Mouse (Mus musculus): ENCODE measurements around the gene Morf4l2.
A peak's percentile ranks its signal among the peaks of the same experiment; 100 is the strongest.
"Not testable (repeated sequence)": the region's sequence is repeated elsewhere in the genome, so short reads cannot be mapped to it uniquely, and the experiment has no call there.

The Morf4l2 gene

GRCm38 (mm10) chrX:136743459-136743858, at the start of gene Morf4l2:
TSS of gene Morf4l2 (minus strand) at chrX:136743690.
- DNase-seq, result peak; percentile 7

DNA sequence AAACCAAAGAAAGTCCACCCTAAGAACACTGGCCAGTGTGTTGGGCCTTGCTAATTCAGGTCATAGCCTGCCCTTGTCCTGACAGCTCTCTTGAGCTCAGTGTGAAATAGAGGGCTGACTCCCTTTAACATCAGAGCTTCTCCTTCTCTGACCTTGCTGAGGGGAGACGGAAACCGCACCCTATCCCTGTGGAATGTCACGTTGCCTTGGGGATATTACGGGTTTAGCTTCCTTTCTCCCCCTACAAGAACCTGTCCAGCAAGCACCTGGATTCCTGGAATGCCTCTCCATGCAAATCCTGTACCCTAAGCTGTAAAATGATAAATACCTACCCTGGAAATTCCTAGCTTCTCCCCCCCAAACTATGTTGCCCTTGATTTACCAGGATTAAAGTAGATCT, 46.0 kb upstream of the Morf4l2 start:
- peak; percentile 38 for DNase-seq

DNA sequence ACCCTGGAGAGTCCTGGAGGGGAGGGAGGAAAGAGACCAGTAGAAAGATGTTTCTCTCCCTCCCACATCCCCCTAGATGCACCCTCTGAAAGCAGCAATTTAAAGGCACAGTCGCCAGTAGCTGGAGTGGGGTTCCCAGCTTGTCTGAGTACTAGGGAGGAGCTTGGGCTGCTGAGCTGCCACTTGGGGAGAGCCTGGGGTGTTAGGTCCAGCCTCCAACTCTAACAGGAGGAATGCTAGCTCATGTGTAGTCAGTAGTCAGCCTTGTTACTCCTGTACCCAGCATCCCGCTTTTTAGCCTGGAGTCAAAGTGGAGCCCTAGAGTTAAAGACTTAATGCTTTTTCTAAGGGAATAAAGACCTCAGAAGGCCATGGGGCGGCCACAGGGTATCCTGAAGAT, 36.6 kb upstream of the Morf4l2 start, which contains the start of gene Glra4:
Glra4 (minus strand) TSS at position 101 of the 400 bp plus-strand sequence.
- no peak for DNase-seq

DNA sequence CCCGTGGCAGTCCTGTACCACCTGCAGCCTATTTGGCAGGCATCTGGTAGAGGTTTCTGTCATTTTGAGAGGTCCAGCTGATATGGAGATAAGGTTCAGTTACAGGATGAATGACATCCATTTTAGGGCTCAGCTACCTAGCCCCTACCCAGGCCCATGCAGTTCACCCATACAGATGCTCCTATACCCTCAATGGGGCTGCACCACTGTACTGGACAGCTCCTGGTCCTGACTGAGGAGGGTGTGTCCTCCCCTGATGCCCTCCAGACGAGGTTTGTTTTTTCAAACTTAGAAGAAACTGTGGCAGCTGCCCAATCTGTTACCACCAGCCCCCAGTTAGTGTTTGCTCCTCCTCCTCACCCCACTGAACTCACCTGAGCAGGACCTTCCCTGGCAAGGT, 35.8 kb upstream of the Morf4l2 start:
- no peak for DNase-seq

GRCm38 (mm10) chrX:136778046-136778445, 34.6 kb upstream of the Morf4l2 start:
- no peak for DNase-seq

DNA sequence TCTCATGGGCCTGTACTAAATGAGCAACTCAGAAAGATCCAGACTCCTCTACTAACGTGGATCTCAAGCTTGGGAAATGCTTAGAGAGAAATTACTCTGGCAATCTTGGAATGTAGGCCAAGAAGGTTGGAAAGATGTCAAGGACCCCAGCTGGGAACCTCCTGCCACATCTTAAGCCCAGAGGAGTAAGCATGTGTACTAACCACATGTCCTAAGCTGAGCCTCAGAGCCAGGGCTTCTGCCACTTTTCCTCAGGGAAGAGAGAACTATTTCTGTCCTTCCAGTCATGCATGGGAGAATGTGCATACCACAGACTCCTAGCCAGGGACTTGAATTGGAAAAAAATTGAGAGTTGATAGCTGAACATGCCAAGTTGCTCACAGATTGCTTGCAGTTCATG, 29.5 kb upstream of the Morf4l2 start:
- no peak for DNase-seq

DNA sequence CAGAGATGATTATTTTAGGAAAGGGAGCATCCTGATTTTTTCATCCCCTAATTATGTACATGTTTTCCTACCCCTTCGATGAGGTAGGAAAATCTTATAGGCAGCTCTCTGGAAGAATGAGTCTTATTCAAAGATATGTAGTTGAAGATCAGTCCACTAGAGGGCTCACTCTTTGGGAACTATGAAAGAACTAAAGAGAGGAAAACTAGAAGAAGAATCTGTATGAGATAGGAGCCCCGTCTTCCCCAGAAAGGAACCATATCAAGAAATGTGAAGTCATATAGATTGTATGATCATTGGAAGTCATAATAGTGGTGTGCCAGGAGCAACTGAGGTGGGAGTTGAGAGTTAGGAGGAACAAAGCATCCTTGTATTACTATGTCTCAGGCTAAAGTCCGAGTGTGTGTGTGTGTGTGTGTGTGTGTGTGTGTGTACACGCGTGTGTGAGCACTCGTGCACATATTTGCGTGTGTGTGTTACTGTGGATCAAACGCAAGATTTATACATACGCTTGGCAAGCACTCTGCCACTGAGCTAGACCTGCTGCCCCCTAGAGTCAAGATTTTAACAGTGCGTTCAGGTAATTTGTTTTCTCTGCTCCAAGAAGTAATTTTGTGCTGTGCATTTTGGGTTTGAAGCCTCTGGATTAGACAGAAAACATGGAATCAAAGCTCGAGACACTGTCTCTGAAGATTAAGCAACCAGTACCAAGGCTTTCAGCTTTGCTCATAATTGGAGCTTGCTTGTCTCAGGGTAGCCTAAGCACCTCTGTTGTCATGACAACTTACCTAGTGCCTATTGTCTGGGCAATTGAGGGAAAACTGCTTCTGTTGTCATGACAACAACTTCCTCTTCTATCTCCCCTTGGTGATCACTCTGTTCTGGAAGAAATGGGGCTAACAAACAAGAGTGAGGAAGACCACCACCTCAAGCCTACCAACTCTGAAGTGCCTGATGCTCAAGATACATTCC, 17.9 kb upstream of the Morf4l2 start:
- no peak for DNase-seq

DNA sequence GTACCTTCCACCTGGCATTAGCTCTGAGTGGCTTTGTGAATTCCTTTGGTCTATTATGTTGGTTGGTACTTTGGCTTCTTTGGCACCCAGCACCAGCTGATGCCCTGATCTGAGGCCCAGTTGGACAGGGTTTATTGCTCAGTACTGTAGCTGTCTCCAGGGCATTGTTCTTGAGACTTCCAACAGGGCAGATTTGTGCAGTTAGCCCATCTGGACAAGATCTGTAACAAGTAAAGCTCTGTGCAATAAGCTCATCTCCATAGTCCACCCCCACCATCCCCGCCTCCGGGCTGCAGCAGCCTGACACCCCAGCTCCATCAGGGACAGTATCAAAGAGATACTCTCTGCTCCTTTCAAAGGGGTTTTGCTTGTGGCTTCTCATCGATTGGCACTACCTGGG, 12.0 kb upstream of the Morf4l2 start:
- DNase-seq, result no peak

GRCm38 (mm10) chrX:136749329-136749728, 5.8 kb upstream of the Morf4l2 start:
- no peak for DNase-seq

GRCm38 (mm10) chrX:136744663-136745062, 1.2 kb upstream of the Morf4l2 start:
- no peak for DNase-seq

DNA sequence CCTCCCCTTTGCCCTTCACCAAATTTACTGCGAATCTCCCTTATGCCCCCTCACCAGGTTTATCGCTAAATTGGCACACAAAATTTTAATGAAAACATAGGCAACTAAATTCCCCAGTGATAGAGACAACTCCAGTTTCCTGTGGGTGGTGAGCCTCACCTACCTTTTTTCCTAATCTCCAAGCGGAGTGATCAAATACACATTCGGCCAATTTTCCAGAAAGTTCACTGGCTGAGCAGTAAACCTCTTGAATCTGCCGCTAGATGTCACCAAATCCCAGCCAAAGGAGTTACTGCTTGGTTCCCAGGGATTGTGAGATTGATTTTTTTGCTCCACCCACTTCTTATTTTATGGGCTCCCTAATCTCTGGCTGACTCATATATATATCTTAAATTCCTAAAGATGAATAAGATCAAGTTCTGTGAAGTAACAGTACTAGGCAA, 808 bp downstream of the Morf4l2 start:
- peak; percentile 30 for DNase-seq

DNA sequence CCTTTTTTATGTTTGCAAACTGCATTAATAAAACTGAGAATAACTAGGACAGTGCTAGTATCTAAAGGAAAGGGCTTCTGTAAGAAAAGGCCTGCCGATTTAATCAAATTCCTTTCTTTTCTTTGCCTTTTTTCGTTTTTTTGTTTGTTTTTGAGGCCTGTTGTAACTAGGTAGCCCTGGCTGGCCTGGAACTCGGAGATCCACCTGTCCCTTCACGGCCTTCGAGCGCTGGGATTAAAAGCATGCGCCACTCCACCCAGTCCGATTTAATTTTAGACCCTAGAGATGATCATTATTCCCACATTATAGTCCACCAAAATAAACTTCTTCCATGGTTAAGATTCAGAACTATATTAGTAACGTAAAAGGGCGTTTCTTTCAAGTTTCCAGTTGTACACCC, 1.2 kb downstream of the Morf4l2 start:
- peak; percentile 11 for DNase-seq

GRCm38 (mm10) chrX:136741651-136742201, 1.8 kb downstream of the Morf4l2 start:
- DNase-seq, result no peak

DNA sequence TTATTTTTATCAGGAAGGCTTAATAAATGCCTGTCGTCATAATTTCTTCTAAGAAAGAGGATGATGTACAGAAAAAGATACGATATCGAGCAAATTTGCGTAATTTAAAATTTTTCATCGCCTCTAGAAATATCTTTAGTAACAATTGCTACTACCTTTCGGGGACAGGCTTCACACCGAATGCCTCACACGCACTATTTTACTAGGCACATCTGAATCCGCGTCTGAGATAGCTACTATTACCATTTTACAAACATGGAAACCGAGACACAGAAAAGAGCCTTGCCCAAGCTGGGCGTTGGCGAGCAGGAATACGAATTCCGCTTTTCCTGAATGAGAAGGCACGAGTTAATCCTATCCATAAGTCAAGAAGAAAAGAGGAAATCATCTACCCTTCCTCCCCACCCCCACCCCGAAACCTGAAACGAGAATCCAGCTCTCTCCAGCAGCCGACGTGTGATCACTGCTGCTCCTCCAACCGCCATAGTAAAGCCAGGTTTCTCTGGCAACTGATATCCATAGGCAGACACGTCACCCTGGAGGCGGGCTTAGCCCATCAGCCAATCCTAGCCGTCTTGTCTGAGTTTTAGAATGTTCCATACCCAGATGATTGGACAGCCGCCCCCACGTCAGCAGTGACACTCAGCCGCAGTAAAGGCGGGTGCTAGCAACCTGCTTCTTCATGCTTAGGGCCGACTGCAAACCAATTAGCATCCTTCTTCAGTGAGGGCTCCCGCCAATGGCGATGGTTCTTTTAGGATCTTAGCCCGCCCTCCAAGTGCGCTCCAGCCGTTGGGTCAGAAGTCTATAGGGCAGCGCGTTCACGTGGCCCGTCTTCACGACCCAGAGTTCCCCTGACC, 2.5 kb downstream of the Morf4l2 start:
- DNase-seq, result peak; percentile 99

GRCm38 (mm10) chrX:136740087-136740790, 3.3 kb downstream of the Morf4l2 start:
- DNase-seq, result no peak

- no peak for DNase-seq
These were observed 11.5 kb downstream of the Morf4l2 start for GRCm38 (mm10) chrX:136732016-136732415.

- not testable (repeated sequence) for DNase-seq
These were observed 28.6 kb downstream of the Morf4l2 start for GRCm38 (mm10) chrX:136714742-136715474.

DNA sequence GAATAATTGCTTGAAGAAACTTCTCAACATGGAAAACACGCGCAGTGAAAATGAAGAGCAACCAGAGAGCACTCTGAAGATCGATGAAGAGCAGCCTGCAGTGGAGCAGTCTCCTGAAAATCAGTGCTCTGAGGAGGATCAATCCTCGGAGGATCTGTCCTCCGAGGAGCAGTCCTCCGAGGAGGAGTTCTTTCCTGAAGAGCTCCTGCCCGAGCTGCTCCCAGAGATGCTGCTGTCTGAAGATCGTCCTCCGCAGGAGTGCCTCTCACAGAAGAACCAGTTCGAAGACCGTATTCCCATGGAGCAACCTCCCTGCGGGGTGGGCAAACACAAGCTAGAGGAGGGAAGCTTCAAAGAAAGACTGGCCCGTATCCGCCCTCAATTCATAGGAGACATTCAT, 34.7 kb downstream of the Morf4l2 start:
- DNase-seq, result no peak

GRCm38 (mm10) chrX:136708168-136708681, 35.3 kb downstream of the Morf4l2 start:
- peak; percentile 8 for DNase-seq

DNA sequence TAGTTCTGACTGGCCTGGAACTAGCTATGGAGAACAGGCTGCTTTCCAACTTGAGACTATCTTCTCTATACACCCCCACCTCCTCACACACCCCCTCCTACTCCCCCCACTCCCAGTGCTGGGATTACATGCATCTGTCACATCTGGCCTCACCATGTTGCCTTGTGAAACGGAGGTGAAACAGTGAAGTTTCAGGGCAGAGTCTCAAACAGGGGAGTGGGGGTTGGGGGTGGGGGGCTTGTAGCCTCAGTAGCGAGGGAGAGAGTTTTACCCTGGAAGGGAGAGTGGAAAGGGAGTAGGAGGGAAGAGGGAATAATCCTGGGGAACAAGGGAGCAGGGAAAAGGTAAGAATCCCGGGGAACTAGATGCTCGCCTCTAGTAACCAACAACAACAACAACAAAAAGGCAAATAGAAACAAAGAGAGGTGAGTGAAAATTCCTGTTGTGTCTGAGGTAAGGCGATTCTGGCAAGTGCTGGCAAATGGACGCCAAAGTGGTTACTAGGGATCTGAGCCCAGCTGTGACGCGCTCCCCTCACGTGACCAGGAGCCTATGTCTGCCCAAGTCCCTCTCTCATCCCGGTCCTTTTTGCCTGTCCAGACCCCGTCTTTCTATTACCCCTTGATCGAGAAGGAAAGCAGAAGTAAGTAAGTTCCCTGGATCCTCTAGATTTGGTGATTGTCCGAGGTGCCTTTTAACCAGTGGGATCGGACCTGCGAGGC, 35.9 kb downstream of the Morf4l2 start, which contains the start of gene Tceal1:
Tceal1 (plus strand) TSS at position 537 of the 722 bp plus-strand sequence.
- DNase-seq, result peak; percentile 53

DNA sequence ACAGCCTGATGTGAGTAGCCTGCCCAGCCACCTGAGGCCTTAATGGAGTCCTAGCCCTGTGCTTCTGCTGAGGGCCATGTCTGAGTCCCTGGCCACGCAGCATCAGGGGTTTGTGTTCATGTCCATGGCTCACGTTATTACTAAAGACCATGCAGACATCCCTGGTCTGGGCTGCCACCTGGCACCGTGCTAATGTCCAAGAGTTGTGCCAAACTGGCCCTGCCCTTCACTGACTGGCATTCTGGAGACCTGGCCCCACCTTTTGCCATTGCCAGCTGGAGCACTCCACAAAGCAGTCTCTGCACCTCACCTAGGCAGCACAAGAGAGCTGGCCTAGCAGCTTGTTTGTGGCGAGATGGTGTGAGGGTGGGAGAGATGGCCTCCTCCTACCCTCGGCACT, 50.3 kb downstream of the Morf4l2 start:
- no peak for DNase-seq

Data from kidney, adult 11 months (tissue).